Mouse (Mus musculus) B cell, adult 2 months (primary cell): Measurements from ENCODE around the gene Faiml.

ENCODE experiments used
- DNase-seq, 2 experiments: peaks; one replicate each; pipeline ENCODE4 v3.0.0; 2022

Faiml gene

DNA sequence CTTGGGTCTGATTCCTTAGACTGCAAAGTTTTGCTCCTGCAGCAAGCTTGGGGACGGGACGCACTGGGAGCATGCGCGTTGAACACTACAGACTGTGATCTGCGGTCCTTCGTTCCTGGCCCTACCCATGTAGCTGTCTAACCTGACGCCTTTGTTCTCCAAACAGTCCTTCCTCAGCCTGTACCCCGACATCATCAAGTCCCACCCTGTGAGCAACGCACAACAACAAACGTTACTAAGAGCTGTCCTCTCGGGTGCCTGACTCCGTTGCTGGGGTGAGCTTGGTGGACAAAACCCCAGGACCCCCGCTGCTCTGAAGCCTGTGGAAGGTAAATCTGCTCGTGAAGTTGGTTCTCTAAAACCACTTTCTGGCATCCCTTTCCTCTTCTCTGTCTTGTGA is at the start of gene Faiml:
Faiml (minus strand) TSS at position 101 of the 400 bp plus-strand sequence.
- DNase-seq = no peak

DNA sequence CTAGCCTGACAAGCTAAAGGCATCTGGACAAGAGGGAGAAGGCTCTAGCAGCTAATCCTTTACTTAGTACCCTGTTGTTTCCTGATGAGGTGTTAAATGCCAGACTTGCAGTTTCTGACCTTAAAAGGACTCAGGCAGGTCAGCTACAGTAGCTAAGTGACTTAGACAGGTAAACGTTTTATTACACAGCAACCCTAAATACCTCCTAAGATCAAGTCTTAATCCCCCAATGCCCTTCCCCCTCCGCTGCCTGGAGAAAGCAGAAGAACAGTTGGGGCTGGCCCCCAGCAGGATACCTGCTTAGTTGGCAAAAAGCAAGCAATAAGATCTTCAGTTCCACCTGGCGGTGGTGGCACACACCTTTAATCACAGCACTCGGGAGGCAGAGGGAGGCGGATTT is 21.9 kb upstream of the Faiml start:
- no peak for DNase-seq

DNA sequence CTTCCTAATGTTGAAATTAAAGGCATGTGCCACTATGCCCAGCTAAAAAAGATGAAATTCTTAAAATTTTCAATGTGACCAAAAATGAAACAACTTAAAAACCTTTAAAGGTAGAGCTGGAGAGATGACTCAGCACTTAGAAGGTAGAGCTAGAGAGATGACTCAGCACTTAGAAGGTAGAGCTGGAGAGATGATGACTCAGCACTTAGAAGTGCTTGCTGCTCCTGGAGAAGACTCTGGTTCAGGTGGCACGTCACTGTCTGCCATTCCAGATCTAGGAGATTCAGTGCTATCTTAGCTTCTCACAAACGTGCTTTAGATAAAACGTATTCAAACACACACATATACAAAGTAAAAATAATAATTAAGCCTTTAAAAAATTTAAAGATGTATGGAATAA is 19.8 kb upstream of the Faiml start:
- DNase-seq = no peak

DNA sequence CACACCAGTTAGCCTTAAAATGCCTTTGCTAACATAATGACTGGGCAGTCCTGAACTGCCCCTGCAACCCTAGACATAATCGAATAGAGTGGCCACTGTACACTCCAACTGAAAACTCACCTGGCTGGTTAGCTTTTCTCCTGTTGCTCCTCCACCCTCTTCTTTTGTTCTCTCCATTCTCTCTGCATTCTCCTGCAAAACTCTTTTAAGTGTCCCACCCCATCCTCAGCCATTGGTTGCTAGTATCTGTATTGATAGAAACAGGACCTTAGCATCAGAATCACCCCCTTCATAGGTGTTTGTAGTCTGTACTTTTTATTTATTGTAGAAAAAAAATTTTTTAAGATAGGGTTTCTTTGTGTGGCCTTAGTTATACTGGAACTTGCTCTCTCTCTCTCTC is 19.2 kb upstream of the Faiml start:
- DNase-seq = no peak

DNA sequence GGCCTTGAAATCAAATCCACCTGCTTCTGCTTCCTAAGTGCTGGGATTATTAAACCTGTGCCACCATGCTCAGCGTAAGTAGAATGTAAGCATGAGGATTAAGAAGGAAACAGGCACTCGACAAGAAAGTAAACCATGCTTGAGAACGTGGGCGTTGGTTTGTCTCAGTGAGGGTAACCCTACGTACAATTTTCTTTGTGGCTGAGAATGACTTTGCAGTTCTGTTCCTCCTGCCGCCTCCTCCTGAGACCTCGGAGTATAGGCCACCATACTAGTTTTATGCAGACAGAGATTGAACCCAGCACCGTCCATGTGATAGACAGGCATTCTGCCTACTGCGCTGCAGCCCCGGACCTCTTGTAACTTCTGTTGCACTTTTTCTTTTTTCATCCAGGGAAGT is 16.8 kb upstream of the Faiml start:
- no peak for DNase-seq

DNA sequence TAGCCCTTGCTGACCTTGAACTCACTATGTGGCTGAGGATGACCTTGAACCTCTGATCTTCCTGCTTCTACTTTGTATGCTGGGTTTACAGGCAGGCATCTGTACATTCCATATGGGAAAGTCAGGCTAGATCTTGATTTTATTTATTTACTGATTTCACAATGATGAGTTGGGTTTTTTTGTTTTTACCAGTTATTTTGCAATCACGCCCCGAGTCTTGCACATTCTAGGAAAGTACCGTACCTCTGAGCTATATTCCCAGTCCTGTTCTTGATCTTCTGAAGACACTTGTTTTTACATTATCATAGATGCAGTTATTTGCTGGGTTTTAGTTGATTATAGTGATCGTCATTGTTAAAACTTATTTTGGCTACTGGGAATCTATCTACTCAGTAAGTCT is 11.9 kb upstream of the Faiml start:
- DNase-seq = no peak

DNA sequence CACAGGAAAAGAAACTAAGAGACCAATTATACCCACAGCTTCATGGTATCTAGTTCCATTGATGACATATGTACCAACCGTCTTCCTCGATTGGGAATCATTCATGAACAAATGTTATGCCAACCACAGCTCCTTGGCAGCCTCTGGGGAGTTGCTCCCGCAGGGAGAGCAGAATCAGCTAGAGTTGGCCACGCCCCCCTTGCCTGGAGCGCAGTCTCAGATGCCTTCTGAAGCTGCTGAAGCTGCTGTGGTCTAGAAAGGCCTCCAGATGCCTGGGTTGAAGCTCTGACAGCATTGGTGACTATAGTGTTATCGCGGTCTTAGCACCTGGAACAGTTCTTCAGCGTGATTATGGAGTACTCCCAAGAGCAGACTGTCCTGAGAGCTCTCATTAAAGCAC is 11.3 kb upstream of the Faiml start:
- no peak for DNase-seq

DNA sequence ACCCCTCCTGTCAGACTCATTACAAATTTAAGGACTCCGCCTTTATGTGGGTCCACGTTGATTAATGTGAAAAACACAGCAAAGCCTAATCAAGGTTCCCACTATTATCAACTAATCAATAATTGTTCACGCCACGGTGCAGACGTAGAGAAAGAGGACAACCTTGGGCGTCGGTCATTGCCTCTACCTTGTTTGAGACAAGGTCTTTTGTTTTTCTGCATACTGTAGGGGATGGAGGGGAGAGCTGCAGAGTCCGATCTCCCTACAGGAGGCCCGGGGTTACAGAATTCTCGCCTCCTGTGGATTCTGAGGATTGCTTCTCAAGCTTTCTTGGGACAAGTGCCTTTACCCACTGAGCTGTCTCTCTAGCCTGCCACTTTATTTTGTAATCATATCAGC is 6.9 kb upstream of the Faiml start:
- no peak for DNase-seq

DNA sequence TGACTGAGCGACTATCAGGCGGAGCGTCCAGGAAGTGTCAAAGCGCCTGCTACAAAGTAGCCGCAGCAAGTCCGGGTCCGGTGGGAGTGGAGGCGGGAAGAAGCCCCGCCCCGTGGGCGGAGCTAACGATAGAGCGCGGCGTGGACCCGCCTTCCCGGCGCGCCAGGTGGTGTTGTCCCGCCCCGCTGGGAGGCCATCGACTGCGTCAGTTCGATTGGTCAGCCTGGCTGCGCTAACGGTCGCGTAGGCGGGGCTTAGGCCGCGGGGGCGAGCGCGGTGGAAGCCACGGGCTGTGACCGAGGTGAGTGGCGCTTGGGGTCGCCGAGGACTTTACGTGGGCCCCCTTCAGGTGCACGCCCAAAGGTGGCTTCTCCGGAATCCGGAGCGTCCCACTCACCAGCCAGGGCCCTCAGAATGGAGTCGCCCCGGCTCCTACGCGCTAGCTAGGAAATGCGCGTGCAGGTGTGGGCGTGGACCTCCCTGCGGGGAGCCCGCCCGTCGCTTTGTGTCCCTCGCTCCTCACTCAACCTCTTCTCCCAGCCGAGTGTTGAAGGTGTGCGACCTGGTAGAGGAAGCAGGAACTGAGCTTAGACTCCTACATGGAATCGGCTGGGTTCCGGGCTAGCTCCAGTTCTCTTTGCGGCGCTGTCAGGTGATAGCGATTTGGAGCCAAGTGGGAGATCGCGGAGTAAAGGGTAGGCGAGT is 6.3 kb upstream of the Faiml start, which contains the start of gene Cep70:
Cep70 (plus strand) TSS at position 178 of the 705 bp plus-strand sequence.
- DNase-seq = peak; percentile 96

DNA sequence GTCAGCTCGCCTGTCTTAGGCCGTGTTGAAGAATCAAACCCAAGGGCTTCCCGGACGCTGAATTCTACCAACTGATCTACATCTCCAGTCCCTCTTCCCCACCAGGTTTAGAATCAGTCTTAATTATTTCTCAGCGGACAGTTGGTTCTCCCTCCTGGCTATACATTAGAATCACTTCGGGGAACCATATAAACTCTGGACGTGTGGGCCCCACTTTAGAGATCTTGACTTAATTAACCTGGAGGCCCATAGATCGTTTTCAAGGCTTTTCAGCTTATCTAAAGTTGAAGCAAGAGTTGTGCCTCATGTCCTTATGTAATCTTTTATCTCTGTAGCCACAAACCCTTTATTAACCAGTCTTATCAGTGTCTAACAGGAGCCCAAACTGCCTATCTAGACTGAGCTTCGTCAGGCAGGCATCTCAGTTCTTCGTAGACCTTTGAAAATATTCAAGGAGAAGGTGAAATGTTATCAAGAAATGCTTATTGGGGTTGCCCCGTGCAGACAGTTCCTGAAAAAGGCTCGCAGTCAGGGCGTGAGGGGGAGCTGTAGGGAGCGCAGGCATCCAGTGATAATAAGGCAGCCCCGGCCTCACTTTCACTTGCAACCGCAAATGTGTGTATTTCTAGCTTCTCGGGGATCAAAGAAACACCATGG is 5.6 kb upstream of the Faiml start:
- peak in 1 of 2 experiments; percentile 23 for DNase-seq

DNA sequence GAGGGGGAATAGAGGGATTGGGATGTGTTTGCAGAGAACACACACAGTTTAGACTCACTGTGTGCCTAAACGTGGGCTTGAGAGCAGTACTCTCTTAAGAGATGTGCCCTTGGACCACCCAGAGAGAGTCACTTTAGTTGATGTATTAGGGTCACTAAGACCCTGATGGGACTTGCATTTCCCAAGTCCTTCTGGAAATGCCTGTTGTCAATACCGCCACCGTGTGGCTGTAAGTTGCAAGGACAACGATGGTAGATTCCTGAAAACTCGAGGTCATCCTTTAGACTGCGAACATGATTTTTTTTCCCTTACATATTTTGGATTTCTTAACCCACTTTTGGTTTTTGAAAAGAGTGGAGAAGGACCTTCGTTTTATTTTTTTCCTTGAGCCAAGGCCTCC is 5.0 kb upstream of the Faiml start:
- DNase-seq = peak; percentile 46 to 55

DNA sequence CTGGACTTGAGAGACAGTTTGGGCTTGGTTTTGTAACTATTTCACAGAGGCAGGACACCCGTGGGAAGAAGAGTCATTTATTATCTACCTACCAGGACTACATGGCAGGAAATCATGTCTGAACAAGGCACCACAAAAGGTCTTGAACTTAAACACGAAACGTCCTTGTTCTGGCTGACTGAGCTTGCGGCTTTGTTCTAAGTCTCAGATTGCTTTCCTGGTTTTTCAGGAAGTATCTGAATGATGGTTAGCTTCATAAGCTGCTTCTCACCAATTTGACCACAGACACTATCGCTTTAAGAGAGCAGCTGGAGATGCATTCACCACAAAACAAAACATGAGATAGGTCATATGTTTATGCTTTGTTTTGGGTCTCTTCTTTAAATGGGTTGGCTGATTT is 3.5 kb upstream of the Faiml start:
- DNase-seq = peak; percentile 19 to 25

DNA sequence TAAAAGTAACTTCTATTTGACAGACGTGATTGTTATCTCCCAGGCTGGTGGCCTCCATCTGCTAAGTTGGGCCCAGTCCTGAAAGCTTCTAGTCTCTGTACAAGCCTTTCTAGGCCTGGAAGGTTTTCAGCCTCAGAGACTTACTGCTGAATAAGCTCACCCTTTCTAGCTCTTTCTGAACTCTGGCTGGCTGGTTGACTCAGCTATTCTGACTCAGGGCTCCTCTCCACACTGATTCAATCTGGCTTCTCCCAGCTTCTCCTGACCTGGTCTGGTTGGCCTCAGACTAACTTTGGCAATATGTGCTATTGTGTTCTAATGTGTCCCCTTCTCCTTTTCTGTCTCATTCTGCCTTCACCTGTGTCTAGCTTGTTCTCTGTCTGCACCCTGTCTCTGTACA is 2.2 kb upstream of the Faiml start:
- no peak for DNase-seq

DNA sequence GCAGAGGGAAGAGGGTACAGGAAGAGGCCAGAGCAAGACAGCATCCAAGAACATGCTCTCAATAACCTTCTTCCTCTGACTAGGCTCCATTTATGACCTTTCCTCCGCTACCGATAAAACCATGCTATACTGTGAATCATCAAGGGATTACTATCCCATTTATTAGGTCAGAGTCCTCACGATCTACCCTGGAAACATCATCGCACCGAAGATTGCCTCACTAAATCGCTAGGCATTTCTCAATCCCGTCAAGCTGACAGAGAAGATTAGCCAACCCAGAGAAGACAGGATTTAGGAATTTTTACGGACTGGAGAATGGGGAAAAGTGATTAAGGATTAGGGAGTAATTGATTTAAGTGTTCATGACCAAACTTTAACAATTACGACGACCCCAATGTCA is 1.2 kb upstream of the Faiml start:
- DNase-seq = no peak

DNA sequence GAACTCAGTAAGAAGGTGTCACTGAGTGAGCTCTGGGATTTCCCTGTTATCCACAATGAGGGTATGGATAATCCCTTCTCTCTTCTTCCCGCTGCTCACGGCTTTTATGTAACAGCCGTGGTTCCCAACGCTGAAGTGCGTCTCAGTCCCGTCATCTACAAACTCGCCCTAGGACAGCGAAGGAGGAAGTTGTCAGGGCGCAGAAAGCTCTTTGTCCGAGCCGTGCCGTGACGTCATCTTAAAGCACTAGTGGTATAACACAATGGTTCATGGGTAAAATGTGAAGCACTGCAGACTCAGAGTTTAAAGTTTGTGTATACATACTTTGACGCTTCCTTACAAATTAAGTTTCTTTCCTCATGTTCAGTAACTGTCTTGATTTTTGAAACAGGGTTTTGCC is 7.6 kb downstream of the Faiml start:
- no peak for DNase-seq

DNA sequence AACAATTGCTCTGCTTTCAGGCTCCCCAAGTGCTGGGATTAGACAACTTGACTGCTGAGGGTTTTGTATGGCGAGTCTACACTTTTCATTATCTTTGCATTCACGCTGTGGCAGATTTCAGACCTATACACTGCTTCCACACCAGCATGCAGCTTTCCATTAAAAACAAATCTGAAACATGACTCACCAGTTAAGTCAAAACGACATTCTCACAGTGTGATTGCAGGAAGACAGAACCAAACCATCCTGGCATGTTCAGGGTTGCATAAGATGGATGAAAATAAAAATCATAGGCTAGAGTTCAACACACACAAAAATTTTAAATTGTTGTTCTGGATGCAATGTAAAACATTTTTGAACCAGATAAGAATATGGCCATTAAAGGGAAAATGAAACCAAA is 12.5 kb downstream of the Faiml start:
- DNase-seq = no peak

DNA sequence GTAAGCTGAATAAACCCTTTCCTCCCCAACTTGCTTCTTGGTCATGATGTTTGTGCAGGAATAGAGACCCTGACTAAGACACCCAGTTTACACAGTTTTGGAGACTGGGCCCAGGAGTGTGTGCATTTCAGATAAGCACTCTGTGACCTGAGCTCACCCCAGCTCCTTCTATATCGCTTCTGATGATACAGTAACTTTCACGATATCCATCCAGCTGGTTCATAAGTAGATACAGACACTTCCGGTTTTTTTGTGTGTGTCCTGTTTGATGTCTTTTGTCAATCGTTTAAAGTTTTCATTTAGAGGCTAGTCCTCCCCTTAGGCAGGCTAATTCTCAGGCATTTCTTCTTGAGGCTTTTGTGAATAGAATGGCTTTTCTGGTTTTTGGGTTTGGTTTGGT is 15.4 kb downstream of the Faiml start:
- no peak for DNase-seq

DNA sequence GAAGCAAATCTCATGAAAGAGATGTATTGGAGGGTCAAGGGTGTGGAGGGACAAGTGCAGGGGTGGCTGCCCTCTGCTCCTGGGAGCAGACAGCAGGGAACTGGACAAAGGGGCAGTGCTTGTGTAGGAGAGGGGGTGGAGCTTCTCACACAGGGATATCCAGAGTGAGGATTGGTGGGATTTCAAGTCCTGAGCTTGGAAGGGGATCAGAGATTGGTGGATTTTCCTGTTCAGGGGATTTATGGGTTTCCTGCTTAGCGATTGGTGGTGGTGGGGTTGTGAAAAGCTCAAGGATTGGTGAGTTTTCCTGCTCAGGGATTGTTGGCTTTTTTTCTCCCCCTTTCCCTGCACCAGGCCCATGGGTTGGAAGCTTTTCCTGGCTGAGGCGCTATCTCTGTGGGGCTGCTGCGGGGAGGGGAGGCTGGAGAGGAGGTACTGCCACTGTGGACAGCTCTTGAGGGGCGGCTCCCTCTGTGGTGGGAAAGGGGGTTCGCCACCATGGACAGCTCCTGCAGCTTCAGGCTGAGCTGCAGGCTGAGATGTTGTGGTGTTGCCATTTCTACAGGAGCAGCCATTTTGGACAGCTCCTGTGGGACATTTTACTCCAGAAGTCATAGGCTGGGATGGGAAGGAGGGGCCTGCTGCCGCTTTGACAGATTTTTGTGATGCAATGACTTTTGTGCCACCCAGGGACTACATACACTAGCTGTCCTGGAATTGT is 18.9 kb downstream of the Faiml start:
- DNase-seq = no peak

DNA sequence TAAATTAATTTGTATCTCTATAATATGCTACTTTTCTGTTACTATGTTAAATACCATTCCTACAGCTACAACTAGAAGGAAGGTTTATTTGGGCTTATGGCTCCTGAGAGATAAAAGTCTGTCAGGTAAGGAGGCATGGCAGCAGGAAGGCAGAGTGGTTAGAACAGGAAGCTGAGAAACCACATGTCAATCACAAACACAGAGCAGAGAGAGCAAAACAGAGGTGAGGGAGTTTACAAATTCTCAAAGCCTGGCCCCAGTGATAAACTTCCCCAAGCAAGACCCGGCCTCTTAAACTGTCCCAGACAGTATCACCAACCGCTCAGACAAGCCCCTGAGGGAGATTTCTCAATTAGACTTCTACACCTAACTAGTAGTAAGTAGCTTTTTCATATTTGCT is 20.9 kb downstream of the Faiml start:
- DNase-seq = no peak

DNA sequence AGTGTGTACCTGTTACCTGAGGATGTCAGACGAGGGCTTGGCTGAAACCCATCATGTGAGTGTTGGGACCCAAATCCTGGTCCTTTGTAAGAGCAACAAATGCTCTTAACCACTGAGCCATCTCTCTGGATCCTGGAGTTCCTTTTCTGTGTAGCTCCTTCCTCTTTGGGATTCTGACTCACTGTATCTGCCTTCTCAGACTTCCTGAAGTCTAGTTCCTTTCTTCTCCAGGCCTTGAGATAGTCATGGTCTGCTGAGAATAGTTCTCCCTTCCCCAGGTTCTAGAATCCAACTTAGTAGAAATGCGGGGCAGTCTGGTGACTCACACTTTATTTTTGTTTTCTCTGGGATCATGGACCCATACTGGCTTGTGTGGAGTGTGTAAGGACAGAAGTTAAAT is 24.4 kb downstream of the Faiml start:
- DNase-seq = no peak

DNA sequence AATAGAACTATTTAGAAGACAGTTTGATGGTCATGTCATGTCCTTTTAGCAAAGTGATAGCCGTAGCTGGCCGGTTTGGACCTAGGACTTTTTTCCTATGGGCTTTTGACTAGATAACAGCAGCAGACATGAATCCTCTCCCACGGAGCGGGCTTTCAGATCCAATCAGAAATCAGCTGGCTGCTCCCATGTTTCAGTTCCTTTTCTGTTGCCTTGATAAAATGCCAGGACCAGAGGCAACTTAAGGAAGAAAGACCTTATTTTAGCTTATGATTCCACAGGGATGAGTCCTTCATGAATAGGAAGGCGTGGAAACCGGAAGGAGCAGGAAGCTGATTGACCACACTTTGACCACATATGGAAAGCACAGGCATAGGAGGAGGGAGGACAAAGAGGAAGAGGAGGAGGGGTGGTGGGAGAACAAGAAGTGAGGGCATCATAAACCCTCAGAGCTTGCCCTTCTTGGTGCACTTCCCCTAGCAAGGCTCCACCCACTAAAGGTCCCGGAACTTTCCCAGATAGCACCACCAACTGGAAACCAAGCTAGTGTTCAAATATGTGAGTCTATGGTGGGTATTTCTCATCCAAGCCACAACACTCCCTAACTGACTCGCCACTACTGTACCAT is 53.9 kb downstream of the Faiml start:
- no peak for DNase-seq

DNA sequence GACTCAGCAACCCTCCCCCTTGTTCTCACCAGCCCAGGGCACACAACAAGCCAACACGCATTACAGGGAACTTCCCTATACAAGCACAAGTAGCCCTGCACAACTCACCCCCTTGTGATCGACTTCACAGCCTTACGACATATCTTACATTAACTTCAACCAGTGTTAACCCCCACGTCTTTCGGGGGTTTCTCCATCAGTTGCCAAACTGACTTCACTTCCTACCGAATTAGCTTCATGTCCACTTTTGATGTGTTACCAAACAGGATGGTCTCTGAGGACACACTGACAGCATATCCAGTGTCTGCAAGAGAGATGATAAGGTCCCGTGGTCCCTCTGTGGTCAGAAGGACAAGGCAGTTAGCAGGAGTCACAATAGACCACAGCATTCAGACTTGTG is 54.9 kb downstream of the Faiml start:
- no peak for DNase-seq

DNA sequence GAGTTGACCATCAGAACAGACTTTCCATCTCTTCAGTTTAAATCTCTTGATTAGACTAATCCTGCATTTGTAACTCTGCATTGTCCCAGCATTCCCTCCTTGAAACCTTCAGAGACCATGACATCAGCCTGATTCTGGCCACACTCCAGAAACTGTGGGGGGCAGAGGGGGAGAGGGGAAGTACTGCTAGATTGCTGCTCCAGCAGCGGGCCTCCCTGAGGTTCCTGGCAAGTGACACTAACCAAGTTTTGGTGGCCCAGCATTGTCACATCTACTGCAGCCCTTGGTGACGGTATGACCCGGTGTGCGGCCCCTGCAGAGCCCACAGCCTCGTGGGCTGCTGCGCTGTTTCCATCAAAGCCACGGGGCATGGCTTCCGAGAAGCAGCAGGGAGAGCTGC is 56.8 kb downstream of the Faiml start:
- no peak for DNase-seq
